ENCODE assay signal across 8 mouse cellular contexts in genomic region chr3:138488584-138489326, GRCm38 (mm10). TPM values are rescaled to one million over a fixed set of nuclear protein-coding genes. Genes with fewer than 3 reads are reported as not detected.
A peak's percentile ranks its signal among the peaks of the same experiment; 100 is the strongest.
DNase-seq lines count a peak whose midpoint lies in the region; ATAC-seq and TF ChIP-seq lines count a peak whose summit lies in the region.

No protein-coding gene starts in this region.

- peaks cover 23% of the 10 kb centered on the region for H3K4me1 ChIP-seq in G1E (ENCODE audit: insufficient read depth, low read depth, low read length)
- peaks cover 9% of the 10 kb centered on the region for H3K4me1 ChIP-seq in heart, embryonic 16.5 days (ENCODE audit: control insufficient read depth, insufficient read depth, low read length)
- peaks cover 25% of the 10 kb centered on the region for H3K4me1 ChIP-seq in liver, embryonic 15.5 days (replicated peaks)
- no peaks in the 10 kb centered on the region for H3K4me1 ChIP-seq in stomach, embryonic 15.5 days

- peak overlapping the region; percentile 87 for H3K4me2 ChIP-seq in heart, embryonic 16.5 days (ENCODE audit: low read depth, low read length)
- peak overlapping the region; percentile 92 for H3K4me2 ChIP-seq in liver, embryonic 15.5 days
- peak overlapping the region; percentile 65 for H3K4me2 ChIP-seq in stomach, embryonic 15.5 days

- no peak for ATAC-seq in G1E (ENCODE audit: extremely low read depth, insufficient number of reproducible peaks, low FRiP score, poor library complexity, severe bottlenecking)
- peak; percentile 38 for ATAC-seq in heart, embryonic 16.5 days (replicated peaks; ENCODE audit: extremely low read depth, insufficient read depth, low FRiP score)
- ATAC-seq in liver, embryonic 15.5 days (ENCODE audit: insufficient read depth), result peak; percentile 69
- peak; percentile 63 for ATAC-seq in stomach, embryonic 15.5 days (ENCODE audit: insufficient read depth, low FRiP score, low read depth)

- H3K9ac ChIP-seq in heart, embryonic 16.5 days (ENCODE audit: low read length), result peak overlapping the region; percentile 93
- peak overlapping the region; percentile 67 for H3K9ac ChIP-seq in liver, embryonic 15.5 days
- peak overlapping the region; percentile 76 for H3K9ac ChIP-seq in stomach, embryonic 15.5 days

- peak overlapping the region; percentile 77 for H3K4me3 ChIP-seq in layer of hippocampus, adult 2 months
- H3K4me3 ChIP-seq in G1E (ENCODE audit: low read depth, low read length), result peak overlapping the region; percentile 87
- H3K4me3 ChIP-seq in heart, embryonic 16.5 days (ENCODE audit: low read length), result peak overlapping the region; percentile 94
- peak overlapping the region; percentile 69 for H3K4me3 ChIP-seq in liver, embryonic 15.5 days (replicated peaks)
- peak overlapping the region; percentile 62 for H3K4me3 ChIP-seq in stomach, embryonic 15.5 days (replicated peaks)

- under 1% methylated on average over 57 of the region's 61 CpGs for WGBS in heart, embryonic 16.5 days
- WGBS in liver, embryonic 15.5 days (ENCODE audit: insufficient replicate concordance), result under 1% methylated on average over 54 of the region's 61 CpGs
- under 1% methylated on average over 61 of the region's 61 CpGs for WGBS in stomach, embryonic 15.5 days

- DNase-seq in layer of hippocampus, adult 2 months (ENCODE audit: low spot score in 2 of 2), result peak in 1 of 2 experiments; percentile 14
- DNase-seq in layer of hippocampus, postnatal 10 days (ENCODE audit: low spot score in 2 of 2), result no peak
- peak; percentile 40 for DNase-seq in G1E (ENCODE audit: low spot score)
- peak; percentile 20 for DNase-seq in brain, adult 2 months (ENCODE audit: low read depth, low spot score)
- no peak for DNase-seq in urinary bladder, adult 2 months (ENCODE audit: low spot score)

- no peaks in the 10 kb centered on the region for H3K27me3 ChIP-seq in G1E (ENCODE audit: insufficient read depth, low read length)
- no peaks in the 10 kb centered on the region for H3K27me3 ChIP-seq in heart, embryonic 16.5 days (ENCODE audit: control insufficient read depth, insufficient read depth, low read length)
- H3K27me3 ChIP-seq in liver, embryonic 15.5 days, result no peaks in the 10 kb centered on the region
- H3K27me3 ChIP-seq in stomach, embryonic 15.5 days (replicated peaks), result no peaks in the 10 kb centered on the region

- H3K9me3 ChIP-seq in G1E (replicated peaks), result no peaks in the 10 kb centered on the region
- no peaks in the 10 kb centered on the region for H3K9me3 ChIP-seq in heart, embryonic 16.5 days (replicated peaks; ENCODE audit: control insufficient read depth, low read length)
- H3K9me3 ChIP-seq in liver, embryonic 15.5 days (replicated peaks), result no peaks in the 10 kb centered on the region
- no peaks in the 10 kb centered on the region for H3K9me3 ChIP-seq in stomach, embryonic 15.5 days

- H3K36me3 ChIP-seq in G1E (replicated peaks), result peaks cover 31% of the 10 kb centered on the region
- peaks cover 9% of the 10 kb centered on the region for H3K36me3 ChIP-seq in heart, embryonic 16.5 days (ENCODE audit: control insufficient read depth, insufficient read depth)
- peaks cover 27% of the 10 kb centered on the region for H3K36me3 ChIP-seq in liver, embryonic 15.5 days (replicated peaks)
- peaks cover 13% of the 10 kb centered on the region; the same call in 1 of the 2 replicates for H3K36me3 ChIP-seq in stomach, embryonic 15.5 days

- H3K27ac ChIP-seq in layer of hippocampus, adult 2 months, result peak overlapping the region; percentile 85
- peak overlapping the region; percentile 81 for H3K27ac ChIP-seq in heart, embryonic 16.5 days (ENCODE audit: low read length)
- peak overlapping the region; percentile 79 for H3K27ac ChIP-seq in liver, embryonic 15.5 days (replicated peaks)
- H3K27ac ChIP-seq in stomach, embryonic 15.5 days, result peak overlapping the region; percentile 82

- no peak for TF ChIP-seq CTCF in layer of hippocampus, adult 2 months (conservative IDR thresholded peaks at IDR 0.05)
- no peak for TF ChIP-seq CTCF in G1E (IDR thresholded peaks at IDR 0.05; ENCODE audit: low read depth, low read length)

RNA-seq across cellular contexts. Expression of gene Metap1, which starts 0.6 kb away (rescaled TPM):
- total RNA-seq in layer of hippocampus, adult 2 months (2021), result 10 to 100 TPM; 43.8 to 46.0 TPM
- 10 to 100 TPM; 51.7 to 54.1 TPM for total RNA-seq in layer of hippocampus, postnatal 10 days (2021)
- total RNA-seq in G1E (2014; fragmentation: Nextera tagmentation) (61.8 and 67.3 TPM in 2 replicates), G1E (2017) (63.0 and 66.3 TPM in 2 replicates)
- polyA plus RNA-seq in G1E (2012), result 24.3 and 29.3 TPM in 2 replicates
- polyA plus RNA-seq in heart, embryonic 16.5 days (2015; fragmentation: Nextera tagmentation; extraction: Ambion mirVana), result 35.6 and 41.4 TPM in 2 replicates
- polyA plus RNA-seq in liver, embryonic 15.5 days (2015; fragmentation: Nextera tagmentation; extraction: Ambion mirVana), result 20.8 and 22.1 TPM in 2 replicates
- 46.1 and 48.1 TPM in 2 replicates for polyA plus RNA-seq in stomach, embryonic 15.5 days (2015; fragmentation: Nextera tagmentation; extraction: Ambion mirVana)
- 43.1 and 46.9 TPM in 2 replicates for polyA plus RNA-seq in urinary bladder, adult 2 months (2012; rRNA removed)

RNA-seq across cellular contexts. Expression of gene Eif4e, which starts 37.2 kb away (rescaled TPM):
- 100 to 1,000 TPM; 180 to 182 TPM for total RNA-seq in layer of hippocampus, adult 2 months (2021)
- 100 to 1,000 TPM; 155 to 180 TPM for total RNA-seq in layer of hippocampus, postnatal 10 days (2021)
- total RNA-seq in G1E (2014; fragmentation: Nextera tagmentation) (584 and 634 TPM in 2 replicates), G1E (2017) (173 and 248 TPM in 2 replicates)
- polyA plus RNA-seq in G1E (2012), result 13.2 and 21.2 TPM in 2 replicates
- polyA plus RNA-seq in heart, embryonic 16.5 days (2015; fragmentation: Nextera tagmentation; extraction: Ambion mirVana), result 252 and 286 TPM in 2 replicates
- polyA plus RNA-seq in liver, embryonic 15.5 days (2015; fragmentation: Nextera tagmentation; extraction: Ambion mirVana), result 156 and 163 TPM in 2 replicates
- 295 and 313 TPM in 2 replicates for polyA plus RNA-seq in stomach, embryonic 15.5 days (2015; fragmentation: Nextera tagmentation; extraction: Ambion mirVana)
- polyA plus RNA-seq in urinary bladder, adult 2 months (2012; rRNA removed), result 86.6 and 98.2 TPM in 2 replicates

RNA-seq across cellular contexts. Expression of gene Adh5, which starts 45.9 kb away (rescaled TPM):
- 10 to 100 TPM; 69.6 to 70.8 TPM for total RNA-seq in layer of hippocampus, adult 2 months (2021)
- total RNA-seq in layer of hippocampus, postnatal 10 days (2021), result 10 to 100 TPM; 89.4 to 93.7 TPM
- 86.2 and 86.3 TPM in 2 replicates for total RNA-seq in G1E (2014; fragmentation: Nextera tagmentation)
- 147 and 154 TPM in 2 replicates for total RNA-seq in G1E (2017)
- polyA plus RNA-seq in G1E (2012), result 11.3 and 27.4 TPM in 2 replicates
- 172 and 191 TPM in 2 replicates for polyA plus RNA-seq in heart, embryonic 16.5 days (2015; fragmentation: Nextera tagmentation; extraction: Ambion mirVana)
- polyA plus RNA-seq in liver, embryonic 15.5 days (2015; fragmentation: Nextera tagmentation; extraction: Ambion mirVana), result 119 and 142 TPM in 2 replicates
- 181 and 197 TPM in 2 replicates for polyA plus RNA-seq in stomach, embryonic 15.5 days (2015; fragmentation: Nextera tagmentation; extraction: Ambion mirVana)
- polyA plus RNA-seq in urinary bladder, adult 2 months (2012; rRNA removed), result 91.0 and 96.9 TPM in 2 replicates

Comparison
In these comparisons a context has a peak if more than half of its experiments do, and no peak if none do; other contexts are left out.
1. DNase-seq: peak in G1E (single experiment) and brain, adult 2 months (single experiment); none in layer of hippocampus, postnatal 10 days (0 of 2) and urinary bladder, adult 2 months (single experiment).
2. Peak in every context shown above with its lines, with median percentiles within 50 percentile points of each other: H3K27ac ChIP-seq, H3K4me3 ChIP-seq, H3K4me2 ChIP-seq and H3K9ac ChIP-seq.